ENCODE assay signal across 28 mouse cellular contexts in genomic region chr17:37558913-37559615, GRCm38 (mm10). TPM values are rescaled to one million over a fixed set of nuclear protein-coding genes. Genes with fewer than 3 reads are reported as not detected.
"Had no signal": no experiment of that assay in that cellular context is flagged by ENCODE, and none has a peak within 500 bp of the region (broad histone marks: within the 10 kb centered on the region; RNA-seq: fewer than 3 reads in every experiment).

No protein-coding gene starts in this region.

- H3K4me2 ChIP-seq: lung, embryonic 15.5 days; midbrain, embryonic 11.5 days; midbrain, embryonic 13.5 days; midbrain, embryonic 15.5 days; neural tube, embryonic 12.5 days had no signal

- H3K27me3 ChIP-seq: lung, embryonic 15.5 days; megakaryocyte, embryonic 14.5 days; midbrain, embryonic 13.5 days; midbrain, embryonic 15.5 days; neural tube, embryonic 12.5 days had no signal

- H3K9ac ChIP-seq: liver, postnatal 0 days; lung, embryonic 15.5 days; midbrain, embryonic 13.5 days; midbrain, embryonic 15.5 days; neural tube, embryonic 12.5 days had no signal

- H3K4me1 ChIP-seq: lung, embryonic 15.5 days; megakaryocyte, embryonic 14.5 days; midbrain, embryonic 13.5 days; midbrain, embryonic 15.5 days; neural tube, embryonic 12.5 days had no signal

- DNase-seq: liver, postnatal 0 days; lung, adult 2 months; lung, postnatal 14 days; lung, postnatal 36 days; right cerebral cortex, postnatal 14 days; right cerebral cortex, postnatal 4 days; spleen, adult 18-20 months; thymus, adult 18-20 months; thymus, postnatal 14 days; thymus, postnatal 4 days had no signal

- H3K27ac ChIP-seq: lung, embryonic 15.5 days; macrophage; midbrain, embryonic 13.5 days; midbrain, embryonic 15.5 days; neural tube, embryonic 12.5 days had no signal

- H3K4me3 ChIP-seq: lung, embryonic 15.5 days; megakaryocyte, embryonic 14.5 days; midbrain, embryonic 13.5 days; midbrain, embryonic 15.5 days; neural tube, embryonic 12.5 days had no signal

- H3K36me3 ChIP-seq: lung, embryonic 15.5 days; midbrain, embryonic 13.5 days; midbrain, embryonic 15.5 days; neural tube, embryonic 12.5 days had no signal

- ATAC-seq: liver, postnatal 0 days; lung, postnatal 0 days; midbrain, embryonic 13.5 days; midbrain, embryonic 15.5 days had no signal

- H3K9me3 ChIP-seq: lung, embryonic 15.5 days; megakaryocyte, embryonic 14.5 days; midbrain, embryonic 13.5 days; midbrain, embryonic 15.5 days; neural tube, embryonic 12.5 days had no signal

RNA-seq across cellular contexts. Expression of gene Olfr112, which starts 10.2 kb away (rescaled TPM):
- total RNA-seq: megakaryocyte progenitor cell, adult 5-6 weeks; midbrain, postnatal 0 days; monocyte, adult 5-6 weeks; neutrophil, adult 5-6 weeks had no signal
- polyA plus RNA-seq: liver, postnatal 0 days; lung, adult 2 months; lung, embryonic 15.5 days; lung, postnatal 0 days; macrophage; midbrain, embryonic 11.5 days; midbrain, embryonic 13.5 days; midbrain, embryonic 15.5 days; midbrain, postnatal 0 days; neural tube, embryonic 12.5 days; neural tube, embryonic 14.5 days; small intestine, adult 2 months; stomach, embryonic 14.5 days; stomach, embryonic 16.5 days; thymus, postnatal 0 days; urinary bladder, adult 2 months had no signal

RNA-seq across cellular contexts. Expression of gene Olfr113, which starts 18.4 kb away (rescaled TPM):
- total RNA-seq: megakaryocyte progenitor cell, adult 5-6 weeks; midbrain, postnatal 0 days; monocyte, adult 5-6 weeks; neutrophil, adult 5-6 weeks had no signal
- polyA plus RNA-seq: liver, postnatal 0 days; lung, adult 2 months; lung, embryonic 15.5 days; lung, postnatal 0 days; macrophage; midbrain, embryonic 11.5 days; midbrain, embryonic 13.5 days; midbrain, embryonic 15.5 days; midbrain, postnatal 0 days; neural tube, embryonic 12.5 days; neural tube, embryonic 14.5 days; small intestine, adult 2 months; stomach, embryonic 14.5 days; stomach, embryonic 16.5 days; thymus, postnatal 0 days; urinary bladder, adult 2 months had no signal

RNA-seq across cellular contexts. Expression of gene Olfr114, which starts 33.5 kb away (rescaled TPM):
- total RNA-seq: megakaryocyte progenitor cell, adult 5-6 weeks; midbrain, postnatal 0 days; monocyte, adult 5-6 weeks; neutrophil, adult 5-6 weeks had no signal
- polyA plus RNA-seq: liver, postnatal 0 days; lung, adult 2 months; lung, embryonic 15.5 days; lung, postnatal 0 days; macrophage; midbrain, embryonic 11.5 days; midbrain, embryonic 13.5 days; midbrain, embryonic 15.5 days; midbrain, postnatal 0 days; neural tube, embryonic 12.5 days; neural tube, embryonic 14.5 days; small intestine, adult 2 months; stomach, embryonic 14.5 days; stomach, embryonic 16.5 days; thymus, postnatal 0 days; urinary bladder, adult 2 months had no signal

RNA-seq across cellular contexts. Expression of gene Olfr111, which starts 51.2 kb away (rescaled TPM):
- total RNA-seq: megakaryocyte progenitor cell, adult 5-6 weeks; midbrain, postnatal 0 days; monocyte, adult 5-6 weeks; neutrophil, adult 5-6 weeks had no signal
- polyA plus RNA-seq: liver, postnatal 0 days; lung, embryonic 15.5 days; lung, postnatal 0 days; midbrain, embryonic 11.5 days; midbrain, embryonic 13.5 days; midbrain, embryonic 15.5 days; midbrain, postnatal 0 days; neural tube, embryonic 12.5 days; neural tube, embryonic 14.5 days; small intestine, adult 2 months; stomach, embryonic 14.5 days; stomach, embryonic 16.5 days had no signal
